Mouse (Mus musculus) midbrain, embryonic 16.5 days (tissue): ENCODE measurements around the gene 1700016K19Rik. TPM values are rescaled to one million over a fixed set of nuclear protein-coding genes. Genes with fewer than 3 reads are reported as not detected.

Experiments
- ATAC-seq: fragments of 200-750 bp; cut with Nextera tagmentation; 2 replicates; pipeline ENCODE4 v1.8.0; 2017; ENCODE audit warnings: moderate TSS enrichment
- H3K27ac ChIP-seq: fragments of 300-500 bp; sonication (generic); 2 replicates; pipeline ENCODE4 v1.5.1; 2014; ENCODE audit warnings: mild to moderate bottlenecking, low read length, mixed read lengths
- H3K27me3 ChIP-seq: fragments of 300-500 bp; sonication (generic); 2 replicates; pipeline ENCODE4 v1.6.1; 2014; ENCODE audit warnings: low read depth, low read length, mixed read lengths; ENCODE audit not compliant: control insufficient read depth, insufficient read depth
- H3K36me3 ChIP-seq: fragments of 300-500 bp; sonication (generic); 2 replicates; pipeline ENCODE4 v1.6.1; 2014; ENCODE audit warnings: mild to moderate bottlenecking, low read length, moderate library complexity, mixed read lengths; ENCODE audit not compliant: control insufficient read depth, insufficient read depth
- H3K4me1 ChIP-seq: fragments of 300-500 bp; sonication (generic); 2 replicates; pipeline ENCODE4 v1.6.1; 2014; ENCODE audit warnings: mild to moderate bottlenecking, low read length, mixed read lengths; ENCODE audit not compliant: control insufficient read depth, insufficient read depth
- H3K4me2 ChIP-seq: fragments of 300-500 bp; sonication (generic); 2 replicates; pipeline ENCODE4 v1.6.1; 2014; ENCODE audit warnings: mild to moderate bottlenecking, low read length, mixed read lengths
- H3K4me3 ChIP-seq: fragments of 300-500 bp; sonication (generic); 2 replicates; pipeline ENCODE4 v1.5.1; 2014; ENCODE audit warnings: low read depth, mild to moderate bottlenecking, low read length, moderate library complexity, mixed read lengths
- H3K9ac ChIP-seq: fragments of 300-500 bp; sonication (generic); 2 replicates; pipeline ENCODE4 v1.6.1; 2014; ENCODE audit warnings: low read depth, low read length, mixed read lengths
- H3K9me3 ChIP-seq: fragments of 300-500 bp; sonication (generic); replicated peaks from 2 replicates; pipeline ENCODE4 v1.6.1; 2014; ENCODE audit warnings: mild to moderate bottlenecking, low read length, mixed read lengths; ENCODE audit not compliant: control insufficient read depth, poor library complexity, severe bottlenecking
- WGBS: fragments of 180-500 bp; shearing (Covaris S2); extraction: QIAGEN DNeasy Blood & Tissue Kit; methylation state at CpG from one replicate; pipeline ENCODE4 v1.1.7; 2014; 5-methylcytosine and 5-hydroxymethylcytosine counted together
- polyA plus RNA-seq: library from polyadenylated mRNA; unstranded; fragments of >200 nt; fragmentation: Nextera tagmentation; extraction: Ambion mirVana; gene quantifications from 2 replicates; pipeline ENCODE4 v1.2.1, GENCODE M21; 2015

1700016K19Rik gene
- polyA plus RNA-seq, 1 experiment from 2014 or later: 7.0 TPM

GRCm38 (mm10) chr11:75976748-75977147, 23.0 kb upstream of the 1700016K19Rik start:
- H3K4me1 ChIP-seq: no peaks in the 10 kb centered on the region
- no peaks in the 10 kb centered on the region; the same call in 1 of the 2 replicates for H3K9me3 ChIP-seq
- WGBS: 70% methylated on average over 8 of the region's 8 CpGs
- H3K27me3 ChIP-seq: no peaks in the 10 kb centered on the region
- no peak overlapping the region for H3K4me2 ChIP-seq
- H3K36me3 ChIP-seq: no peaks in the 10 kb centered on the region
- no peak for ATAC-seq
- no peak overlapping the region for H3K9ac ChIP-seq
- H3K4me3 ChIP-seq: no peak overlapping the region
- H3K27ac ChIP-seq: no peak overlapping the region

GRCm38 (mm10) chr11:75978051-75978450, 21.7 kb upstream of the 1700016K19Rik start:
- H3K9me3 ChIP-seq: no peaks in the 10 kb centered on the region; the same call in 1 of the 2 replicates
- ATAC-seq: no peak
- H3K27ac ChIP-seq: no peak overlapping the region
- H3K4me2 ChIP-seq: no peak overlapping the region
- WGBS: 79% methylated on average over 6 of the region's 6 CpGs
- H3K9ac ChIP-seq: no peak overlapping the region
- H3K36me3 ChIP-seq: no peaks in the 10 kb centered on the region
- no peaks in the 10 kb centered on the region for H3K27me3 ChIP-seq
- no peaks in the 10 kb centered on the region for H3K4me1 ChIP-seq
- H3K4me3 ChIP-seq: no peak overlapping the region

GRCm38 (mm10) chr11:75980413-75980812, 19.3 kb upstream of the 1700016K19Rik start:
- no peak overlapping the region for H3K4me3 ChIP-seq
- 36% methylated on average over 2 of the region's 2 CpGs for WGBS
- no peak overlapping the region for H3K27ac ChIP-seq
- no peak for ATAC-seq
- no peaks in the 10 kb centered on the region for H3K9me3 ChIP-seq
- H3K4me2 ChIP-seq: no peak overlapping the region
- no peaks in the 10 kb centered on the region for H3K36me3 ChIP-seq
- H3K27me3 ChIP-seq: no peaks in the 10 kb centered on the region
- H3K9ac ChIP-seq: no peak overlapping the region
- no peaks in the 10 kb centered on the region for H3K4me1 ChIP-seq

- WGBS: 73% methylated on average over 4 of the region's 4 CpGs
- H3K4me3 ChIP-seq: no peak overlapping the region
- H3K4me2 ChIP-seq: no peak overlapping the region
- no peak for ATAC-seq
- H3K27ac ChIP-seq: no peak overlapping the region
- no peaks in the 10 kb centered on the region for H3K36me3 ChIP-seq
- H3K27me3 ChIP-seq: no peaks in the 10 kb centered on the region
- H3K4me1 ChIP-seq: no peaks in the 10 kb centered on the region
- H3K9ac ChIP-seq: no peak overlapping the region
- H3K9me3 ChIP-seq: no peaks in the 10 kb centered on the region
Measured at GRCm38 (mm10) chr11:75983194-75983593, 16.5 kb upstream of the 1700016K19Rik start.

- H3K4me2 ChIP-seq: no peak overlapping the region
- no peak for ATAC-seq
- WGBS: 45% methylated on average over 1 of the region's 1 CpGs
Measured at GRCm38 (mm10) chr11:75984581-75984980, 15.1 kb upstream of the 1700016K19Rik start.

GRCm38 (mm10) chr11:75985948-75986347, 13.8 kb upstream of the 1700016K19Rik start:
- Histone ChIP-seq H3K27me3 (no peaks in the 10 kb centered on the region), H3K4me1 (no peaks in the 10 kb centered on the region), H3K4me2 (no peak overlapping the region), H3K27ac (no peak overlapping the region), H3K9ac (no peak overlapping the region), H3K36me3 (no peaks in the 10 kb centered on the region), H3K9me3 (no peaks in the 10 kb centered on the region), H3K4me3 (no peak overlapping the region)
- 70% methylated on average over 7 of the region's 7 CpGs for WGBS
- no peak for ATAC-seq

More at GRCm38 (mm10) chr11:75984581-75984980, 15.1 kb upstream of the 1700016K19Rik start:
- Histone ChIP-seq H3K9me3 (no peaks in the 10 kb centered on the region), H3K9ac (no peak overlapping the region), H3K27me3 (no peaks in the 10 kb centered on the region), H3K4me1 (no peaks in the 10 kb centered on the region), H3K4me3 (no peak overlapping the region), H3K27ac (no peak overlapping the region), H3K36me3 (no peaks in the 10 kb centered on the region)

- Histone ChIP-seq H3K9ac (no peak overlapping the region), H3K4me1 (no peaks in the 10 kb centered on the region), H3K4me2 (no peak overlapping the region), H3K36me3 (no peaks in the 10 kb centered on the region), H3K27me3 (no peaks in the 10 kb centered on the region), H3K4me3 (no peak overlapping the region), H3K9me3 (no peaks in the 10 kb centered on the region), H3K27ac (no peak overlapping the region)
- WGBS: 80% methylated on average over 15 of the region's 15 CpGs
- ATAC-seq: no peak
Measured at GRCm38 (mm10) chr11:75990965-75991835, 8.5 kb upstream of the 1700016K19Rik start.

- no peak overlapping the region for H3K4me3 ChIP-seq
- no peaks in the 10 kb centered on the region for H3K4me1 ChIP-seq
- H3K4me2 ChIP-seq: no peak overlapping the region
- 82% methylated on average over 8 of the region's 8 CpGs for WGBS
- H3K27ac ChIP-seq: no peak overlapping the region
- no peaks in the 10 kb centered on the region for H3K27me3 ChIP-seq
- H3K9me3 ChIP-seq: no peaks in the 10 kb centered on the region
- H3K36me3 ChIP-seq: no peaks in the 10 kb centered on the region
- ATAC-seq: no peak
- no peak overlapping the region for H3K9ac ChIP-seq
Measured at GRCm38 (mm10) chr11:75991911-75992310, 7.8 kb upstream of the 1700016K19Rik start.

- no peak overlapping the region for H3K27ac ChIP-seq
- no peaks in the 10 kb centered on the region for H3K9me3 ChIP-seq
- no peak overlapping the region for H3K9ac ChIP-seq
- no peak overlapping the region for H3K4me3 ChIP-seq
- ATAC-seq: no peak
- H3K36me3 ChIP-seq: no peaks in the 10 kb centered on the region
- H3K27me3 ChIP-seq: no peaks in the 10 kb centered on the region
- H3K4me1 ChIP-seq: no peaks in the 10 kb centered on the region
- 88% methylated on average over 8 of the region's 8 CpGs for WGBS
- H3K4me2 ChIP-seq: no peak overlapping the region
Measured at GRCm38 (mm10) chr11:75992481-75992880, 7.2 kb upstream of the 1700016K19Rik start.
